Mouse (Mus musculus): ENCODE measurements at regions not wholly inside any gene's neighbourhood (a gene's known extent, or its start where the extent isn't known, plus 50 kb on each side); places are given as distances from the start of the nearest gene placed in this dataset.

GRCm38 (mm10) chr5:67530149-67530548 lies 77.5 kb upstream of the Shisa3 start:
- Histone ChIP-seq H3K4me2 (ENCODE audit: low read depth, low read length, poor library complexity, severe bottlenecking) (no peak overlapping the region), H3K36me3 (ENCODE audit: insufficient read depth, low read length) (no peaks in the 10 kb centered on the region), H3K9ac (replicated peaks; ENCODE audit: low read length, poor library complexity, severe bottlenecking) (no peak overlapping the region), H3K9me3 (ENCODE audit: low read length) (no peaks in the 10 kb centered on the region), H3K4me3 (ENCODE audit: low read depth, low read length) (no peak overlapping the region), H3K4me1 (ENCODE audit: insufficient read depth, low read length) (no peaks in the 10 kb centered on the region), H3K27ac (ENCODE audit: low read depth, low read length) (no peak overlapping the region), H3K27me3 (ENCODE audit: insufficient read depth, low read length) (no peaks in the 10 kb centered on the region)
- DNase-seq (ENCODE audit: low spot score), result peak; percentile 57
- WGBS, result 62% methylated on average over 5 of the region's 5 CpGs
- TF ChIP-seq CTCF (IDR thresholded peaks at IDR 0.05), result peak; percentile 71
- ATAC-seq (ENCODE audit: low FRiP score), result no peak

DNA sequence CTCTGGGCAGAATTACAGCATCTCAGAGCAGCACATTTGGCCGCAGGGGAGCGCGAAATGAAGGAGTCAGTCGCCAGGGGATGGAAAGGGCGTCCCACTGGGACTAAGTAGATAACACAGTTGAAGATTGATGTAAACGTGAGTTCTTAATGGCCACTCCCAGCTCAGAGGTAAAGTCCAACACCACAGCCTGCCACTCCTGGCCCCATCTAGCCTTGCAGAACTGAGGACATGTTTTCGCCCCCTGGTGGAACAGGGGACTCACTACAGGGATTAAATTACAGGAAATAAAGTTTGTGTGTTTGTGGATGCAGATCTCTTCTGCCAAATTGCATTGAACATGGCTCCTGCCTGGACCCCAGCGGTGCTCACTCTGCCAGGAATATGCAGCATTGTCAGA lies 76.7 kb upstream of the Shisa3 start:
- Histone ChIP-seq H3K27me3 (ENCODE audit: insufficient read depth, low read length) (no peaks in the 10 kb centered on the region), H3K4me1 (ENCODE audit: insufficient read depth, low read length) (no peaks in the 10 kb centered on the region), H3K9me3 (ENCODE audit: low read length) (no peaks in the 10 kb centered on the region), H3K9ac (replicated peaks; ENCODE audit: low read length, poor library complexity, severe bottlenecking) (no peak overlapping the region), H3K27ac (ENCODE audit: low read depth, low read length) (no peak overlapping the region), H3K4me2 (ENCODE audit: low read depth, low read length, poor library complexity, severe bottlenecking) (no peak overlapping the region), H3K4me3 (ENCODE audit: low read depth, low read length) (no peak overlapping the region), H3K36me3 (ENCODE audit: insufficient read depth, low read length) (no peaks in the 10 kb centered on the region)
- WGBS, result 39% methylated on average over 8 of the region's 8 CpGs
- TF ChIP-seq CTCF (IDR thresholded peaks at IDR 0.05), result peak; percentile 73
- DNase-seq (ENCODE audit: low spot score) (peak; percentile 38), ATAC-seq (ENCODE audit: low FRiP score) (no peak)

DNA sequence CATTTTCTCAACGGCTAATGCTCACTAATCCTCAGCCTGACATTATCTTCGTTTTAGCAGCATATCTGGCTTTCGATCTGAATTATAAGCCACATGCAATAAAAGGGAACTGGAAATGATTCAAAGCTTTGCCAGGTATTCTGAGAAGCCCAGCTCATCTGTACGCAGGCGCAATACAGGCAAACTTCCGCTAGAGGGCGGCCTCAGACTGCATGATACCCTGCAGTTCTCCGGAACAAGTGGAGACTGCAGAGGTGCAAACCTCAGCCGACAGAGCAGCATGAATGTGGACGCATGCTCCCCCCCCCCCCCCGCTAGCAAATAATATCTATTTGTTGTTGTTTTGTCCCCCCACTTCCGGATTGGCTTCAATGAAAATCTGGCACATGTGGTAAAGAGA lies 75.3 kb upstream of the Shisa3 start:
- Histone ChIP-seq H3K4me2 (ENCODE audit: low read depth, low read length, poor library complexity, severe bottlenecking) (peak overlapping the region; percentile 44), H3K27me3 (ENCODE audit: insufficient read depth, low read length) (no peaks in the 10 kb centered on the region), H3K9me3 (ENCODE audit: low read length) (no peaks in the 10 kb centered on the region), H3K9ac (replicated peaks; ENCODE audit: low read length, poor library complexity, severe bottlenecking) (no peak overlapping the region; the same call in 1 of the 2 replicates), H3K36me3 (ENCODE audit: insufficient read depth, low read length) (no peaks in the 10 kb centered on the region), H3K4me3 (ENCODE audit: low read depth, low read length) (peak overlapping the region; percentile 24; the same call in 1 of the 2 replicates), H3K27ac (ENCODE audit: low read depth, low read length) (no peak overlapping the region), H3K4me1 (ENCODE audit: insufficient read depth, low read length) (no peaks in the 10 kb centered on the region)
- 3% methylated on average over 12 of the region's 12 CpGs for WGBS
- peak; percentile 96 for TF ChIP-seq CTCF (IDR thresholded peaks at IDR 0.05)
- peak; percentile 90 for DNase-seq (ENCODE audit: low spot score)
- peak; percentile 82 for ATAC-seq (ENCODE audit: low FRiP score)

DNA sequence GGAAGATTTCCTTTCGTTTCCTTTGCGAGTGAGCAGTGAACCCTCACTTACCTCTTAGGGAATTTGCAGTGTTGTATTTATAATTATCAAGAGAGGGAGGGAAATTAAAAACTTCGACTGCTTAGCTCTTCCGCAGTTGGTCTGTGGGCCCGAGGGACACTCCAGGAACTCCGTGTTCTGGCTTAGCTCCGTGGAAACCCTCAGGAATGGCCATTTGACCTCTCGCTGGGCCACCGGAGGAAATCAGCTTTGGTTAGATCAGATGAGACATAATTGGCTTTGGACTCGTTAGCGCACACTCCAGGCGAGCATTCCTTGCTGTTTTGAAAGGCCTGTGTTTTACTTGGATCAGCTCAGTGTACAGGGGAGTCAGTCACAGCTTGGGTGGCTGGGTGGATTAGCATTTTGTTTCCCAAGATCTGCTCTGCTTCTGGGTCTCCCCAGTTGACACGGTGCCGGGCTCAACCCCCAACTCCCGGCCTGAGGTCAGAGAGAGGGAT lies 74.9 kb upstream of the Shisa3 start:
- Histone ChIP-seq H3K27ac (ENCODE audit: low read depth, low read length) (no peak overlapping the region), H3K4me2 (ENCODE audit: low read depth, low read length, poor library complexity, severe bottlenecking) (peak overlapping the region; percentile 44), H3K9ac (replicated peaks; ENCODE audit: low read length, poor library complexity, severe bottlenecking) (no peak overlapping the region; the same call in 1 of the 2 replicates), H3K4me1 (ENCODE audit: insufficient read depth, low read length) (no peaks in the 10 kb centered on the region), H3K4me3 (ENCODE audit: low read depth, low read length) (peak overlapping the region; percentile 24; the same call in 1 of the 2 replicates), H3K9me3 (ENCODE audit: low read length) (no peaks in the 10 kb centered on the region), H3K36me3 (ENCODE audit: insufficient read depth, low read length) (no peaks in the 10 kb centered on the region), H3K27me3 (ENCODE audit: insufficient read depth, low read length) (no peaks in the 10 kb centered on the region)
- ATAC-seq (ENCODE audit: low FRiP score) (0 out of 2 replicates have a peak, but pooled peaks have one; percentile 6), DNase-seq (ENCODE audit: low spot score) (peak; percentile 15)
- whole genome bisulfite sequencing, result 9% methylated on average over 15 of the region's 15 CpGs
- no peak for TF ChIP-seq CTCF (IDR thresholded peaks at IDR 0.05)

- ATAC-seq (ENCODE audit: low FRiP score) (no peak), DNase-seq (ENCODE audit: low spot score) (no peak)
- Histone ChIP-seq H3K9ac (replicated peaks; ENCODE audit: low read length, poor library complexity, severe bottlenecking) (no peak overlapping the region), H3K27ac (ENCODE audit: low read depth, low read length) (no peak overlapping the region), H3K9me3 (ENCODE audit: low read length) (no peaks in the 10 kb centered on the region), H3K36me3 (ENCODE audit: insufficient read depth, low read length) (no peaks in the 10 kb centered on the region), H3K4me1 (ENCODE audit: insufficient read depth, low read length) (no peaks in the 10 kb centered on the region), H3K27me3 (ENCODE audit: insufficient read depth, low read length) (no peaks in the 10 kb centered on the region), H3K4me3 (ENCODE audit: low read depth, low read length) (no peak overlapping the region), H3K4me2 (ENCODE audit: low read depth, low read length, poor library complexity, severe bottlenecking) (no peak overlapping the region)
- 84% methylated on average over 7 of the region's 7 CpGs for WGBS
- TF ChIP-seq CTCF (IDR thresholded peaks at IDR 0.05), result peak; percentile 46
Observed at GRCm38 (mm10) chr5:67534056-67534455, 73.6 kb upstream of the Shisa3 start.

DNA sequence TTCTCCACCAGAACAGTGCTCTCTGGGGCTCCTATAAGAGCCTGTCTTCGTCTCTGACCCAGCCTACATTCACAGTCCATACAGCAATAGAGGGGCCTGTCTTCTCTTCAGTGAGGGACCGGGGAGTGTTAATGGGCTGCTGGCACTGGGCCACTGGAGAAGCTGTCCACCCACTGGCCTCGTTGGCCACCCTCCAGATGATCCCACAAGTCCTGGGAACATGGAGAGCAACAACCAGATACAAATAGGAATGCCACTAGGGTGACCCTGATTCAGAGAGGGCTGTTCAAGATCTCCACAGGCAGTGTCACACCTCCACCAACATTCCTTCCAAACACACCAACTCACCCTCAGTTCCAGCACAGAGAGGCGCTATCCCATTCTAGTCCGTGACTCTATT lies 69.7 kb upstream of the Shisa3 start:
- 72% methylated on average over 5 of the region's 5 CpGs for WGBS
- DNase-seq (ENCODE audit: low spot score) (peak; percentile 15), ATAC-seq (ENCODE audit: low FRiP score) (no peak)
- H3K4me3 ChIP-seq (ENCODE audit: low read depth, low read length), result no peak overlapping the region
- H3K4me1 ChIP-seq (ENCODE audit: insufficient read depth, low read length), result no peaks in the 10 kb centered on the region
- no peak for TF ChIP-seq CTCF (IDR thresholded peaks at IDR 0.05)
- no peaks in the 10 kb centered on the region for H3K27me3 ChIP-seq (ENCODE audit: insufficient read depth, low read length)
- H3K36me3 ChIP-seq (ENCODE audit: insufficient read depth, low read length), result no peaks in the 10 kb centered on the region
- H3K9me3 ChIP-seq (ENCODE audit: low read length), result no peaks in the 10 kb centered on the region
- H3K27ac ChIP-seq (ENCODE audit: low read depth, low read length), result no peak overlapping the region
- no peak overlapping the region for H3K4me2 ChIP-seq (ENCODE audit: low read depth, low read length, poor library complexity, severe bottlenecking)
- no peak overlapping the region for H3K9ac ChIP-seq (replicated peaks; ENCODE audit: low read length, poor library complexity, severe bottlenecking)

Data from midbrain, postnatal 0 days (tissue).